Mouse (Mus musculus): ENCODE measurements around the gene Sema4c.
"Not testable (repeated sequence)": the region's sequence is repeated elsewhere in the genome, so short reads cannot be mapped to it uniquely, and the experiment has no call there.

The Sema4c gene

DNA sequence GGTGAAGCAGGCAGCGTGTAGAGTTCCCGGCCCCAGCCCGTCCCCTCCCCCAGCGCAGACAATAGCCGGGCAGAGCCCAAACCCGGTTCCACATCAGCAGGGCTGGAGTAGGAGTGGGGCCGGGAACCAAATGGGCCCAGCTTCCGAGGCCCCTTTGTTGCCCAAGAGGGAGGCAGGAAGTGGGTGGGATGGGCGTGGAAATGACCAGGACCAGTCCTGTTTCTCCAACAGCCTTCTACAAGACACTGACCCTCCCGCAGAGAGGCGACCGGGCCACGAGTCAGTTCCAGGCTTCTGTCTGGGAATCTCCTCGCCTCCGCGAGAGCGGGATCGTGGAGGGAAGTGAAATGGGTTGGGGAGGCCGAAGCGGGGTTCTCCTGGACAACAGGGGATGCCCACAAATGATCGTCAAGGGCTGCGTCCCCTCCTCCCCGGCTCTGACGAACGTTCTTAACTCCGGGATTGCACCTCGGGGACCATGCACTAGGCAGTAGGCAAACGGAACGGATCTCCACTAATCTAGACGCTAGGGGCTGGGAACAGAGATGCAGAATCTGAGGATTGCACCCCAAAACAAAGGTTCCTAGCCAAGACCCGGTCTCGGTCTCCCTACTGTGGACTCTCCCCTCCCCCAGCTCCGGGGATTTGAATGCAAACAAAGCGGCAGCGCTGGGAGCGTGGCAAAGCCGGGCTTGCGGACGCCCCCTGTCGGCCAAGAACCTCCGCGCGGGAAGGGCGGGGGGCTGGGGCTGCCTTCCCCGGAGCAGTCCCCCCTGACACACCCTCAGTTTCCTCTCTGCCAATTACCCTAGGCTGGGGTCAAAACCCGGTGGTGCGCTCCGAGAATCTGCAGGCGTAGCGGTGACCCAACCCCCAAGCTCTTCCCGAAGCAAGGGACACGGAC is 1.3 kb downstream of the Sema4c start:
- DNase-seq (ENCODE audit: low spot score in 2 of 2), result peak; percentile 84 to 94

DNA sequence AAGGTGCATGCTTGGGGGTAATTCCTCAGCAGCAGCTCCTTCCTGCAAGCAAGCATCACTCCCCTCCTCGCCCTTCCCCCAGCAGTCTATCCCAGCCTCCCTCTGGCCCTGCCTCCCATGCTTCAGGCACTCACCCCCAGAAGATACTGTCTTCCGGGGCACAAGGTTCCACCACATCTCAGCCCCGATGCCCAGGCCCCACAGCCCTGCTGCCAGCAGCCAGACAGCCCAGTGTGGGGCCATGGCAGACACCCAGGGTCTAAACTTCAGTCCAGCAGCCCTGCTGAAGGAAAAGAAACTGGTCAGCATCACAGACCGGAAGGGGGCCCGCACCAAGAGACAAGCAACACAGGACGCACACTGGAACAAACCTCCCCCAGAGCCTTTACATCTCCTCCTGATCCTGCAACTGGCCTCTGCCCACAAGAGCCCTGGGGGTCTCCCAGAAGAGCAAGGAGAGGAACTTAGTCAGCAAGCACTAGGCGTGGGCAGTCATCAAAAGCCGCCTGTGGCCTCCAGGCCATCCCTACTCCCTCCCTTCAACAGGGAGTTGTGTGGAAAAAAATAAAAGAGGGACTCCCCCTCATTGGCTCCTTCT is 2.3 kb downstream of the Sema4c start:
- DNase-seq (ENCODE audit: low spot score in 2 of 2), result no peak

DNA sequence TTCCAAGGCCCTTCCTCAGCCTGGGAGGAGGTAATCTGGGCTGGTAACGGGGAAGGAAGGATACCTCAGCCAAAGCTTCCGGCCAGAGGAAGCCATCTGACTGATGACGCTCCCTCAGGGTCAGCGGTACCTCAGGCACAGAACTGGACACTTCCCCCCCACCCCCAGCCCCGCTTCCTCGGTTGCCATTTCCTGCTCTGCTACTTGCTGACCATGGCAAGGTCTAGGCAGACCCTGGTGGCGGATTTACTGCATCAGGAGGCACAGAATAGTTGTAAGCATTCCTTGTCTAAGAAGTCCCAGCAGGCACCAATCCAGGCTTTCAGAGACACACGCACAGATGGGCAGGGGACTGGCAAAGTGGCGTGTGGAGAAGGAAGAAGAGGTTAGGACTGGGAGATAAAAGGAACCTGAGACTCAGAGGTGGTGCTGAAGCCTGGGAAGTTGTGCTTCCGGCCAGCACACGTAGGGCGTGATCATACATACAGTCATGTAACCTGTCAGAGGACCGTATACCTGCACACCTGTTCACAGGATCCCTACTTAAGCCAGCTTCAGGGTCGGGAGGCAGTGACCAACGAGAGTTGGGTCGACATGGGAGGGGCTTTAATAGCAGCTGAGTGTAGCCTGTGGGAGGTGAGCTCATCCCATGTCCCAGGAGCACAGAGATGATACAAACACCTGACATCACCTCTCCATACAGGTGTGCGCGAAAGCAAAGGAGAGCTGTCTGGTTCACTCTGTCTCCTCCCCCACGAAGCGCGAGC is 3.3 kb downstream of the Sema4c start:
- DNase-seq (ENCODE audit: low spot score in 2 of 2), result no peak

DNA sequence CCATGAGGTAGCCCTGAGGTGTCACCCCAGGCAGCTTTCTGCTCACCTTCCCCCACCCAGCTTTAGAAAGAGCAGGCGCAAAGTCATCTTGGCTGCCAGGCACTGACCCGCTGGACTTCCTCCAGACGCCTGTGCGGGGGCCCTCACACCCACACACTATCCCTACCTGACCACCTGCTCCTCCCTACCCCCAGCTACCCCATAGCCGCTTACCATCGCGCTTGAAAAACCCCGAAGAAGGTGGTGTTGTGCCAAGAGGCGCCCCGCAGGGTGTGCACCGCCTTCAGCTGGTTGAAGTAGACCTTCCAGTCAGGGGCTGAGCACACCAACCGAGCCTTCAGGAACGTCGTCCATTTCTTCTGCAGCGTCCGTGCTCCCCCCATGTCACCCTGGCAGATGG is 5.6 kb downstream of the Sema4c start:
- no peak for DNase-seq (ENCODE audit: low spot score in 2 of 2)

DNA sequence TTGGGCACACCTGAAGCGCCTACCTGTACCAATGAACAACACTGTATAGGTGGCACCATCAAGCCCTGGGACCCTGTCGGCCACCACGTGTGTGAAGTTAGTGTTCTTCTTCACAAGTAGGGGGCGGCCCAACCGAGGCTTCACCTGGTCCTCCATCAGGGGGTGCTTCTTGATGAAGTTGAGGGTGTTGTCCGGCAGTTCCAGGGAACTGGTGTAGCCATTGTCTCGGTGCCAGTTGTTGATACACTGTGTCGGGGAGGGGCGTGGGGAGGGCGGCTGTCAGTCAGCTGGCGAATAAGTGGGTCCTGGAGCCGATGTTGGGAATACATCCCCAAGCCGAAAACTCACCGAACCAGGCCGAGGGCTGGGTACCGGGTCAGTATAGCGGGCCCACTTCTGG is 6.2 kb downstream of the Sema4c start:
- no peak for DNase-seq (ENCODE audit: low spot score in 2 of 2)

DNA sequence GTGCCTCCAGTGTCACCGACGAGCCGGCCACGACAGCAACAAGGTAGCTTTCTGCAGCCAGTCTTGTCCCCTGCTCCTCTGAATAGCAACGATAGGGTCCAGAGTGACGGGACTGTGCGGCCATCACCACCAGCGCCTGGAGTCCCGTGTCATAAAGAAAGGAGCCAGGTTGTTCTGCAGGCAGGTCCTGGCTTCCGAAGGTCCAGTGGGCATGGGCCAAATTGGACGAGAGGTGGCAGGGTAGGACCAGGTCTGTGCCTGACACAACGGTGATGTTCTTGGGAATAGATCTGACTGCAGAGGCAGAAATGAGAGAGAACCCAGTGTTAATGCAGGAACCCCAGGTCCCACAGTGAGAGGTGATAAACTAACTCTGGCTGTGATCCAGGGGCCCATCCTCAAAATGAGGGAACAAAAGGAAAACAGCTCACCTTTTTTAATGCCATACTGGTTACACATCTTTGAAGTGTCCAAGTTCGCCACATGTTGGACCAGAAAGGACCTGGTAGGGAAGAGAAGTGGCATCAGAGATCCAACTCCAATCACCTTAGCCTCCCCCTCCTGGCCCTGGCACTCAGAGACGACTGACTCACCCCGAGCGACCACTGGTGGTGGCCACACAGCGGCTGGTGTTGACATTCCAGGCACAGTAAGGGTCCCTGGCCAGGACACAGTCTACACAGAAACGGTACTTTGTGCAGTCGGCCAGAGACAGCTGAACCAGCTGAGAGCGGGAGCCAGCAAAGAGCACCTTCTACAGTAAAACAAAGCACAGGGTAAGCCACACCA is 7.9 kb downstream of the Sema4c start:
- no peak for DNase-seq (ENCODE audit: low spot score in 2 of 2)

DNA sequence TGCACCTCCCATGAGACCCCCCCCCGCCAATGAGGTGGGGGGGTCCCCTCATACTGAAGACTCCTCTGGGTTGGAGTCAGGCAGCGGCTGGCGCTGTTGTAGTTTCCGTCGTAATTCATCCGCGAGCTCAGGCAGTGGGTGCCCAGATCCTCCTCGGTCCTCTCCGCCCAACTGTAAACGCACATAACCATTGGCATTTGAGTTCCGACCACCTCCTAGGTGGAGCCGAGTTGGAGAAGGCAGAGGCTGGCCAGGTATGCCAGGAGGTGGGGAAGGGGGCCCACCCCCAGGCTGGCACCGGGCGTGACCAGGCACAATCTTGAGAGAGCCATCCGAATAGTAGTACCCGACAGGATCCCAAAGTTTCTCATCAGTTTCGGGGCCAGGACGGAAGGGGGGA is 8.7 kb downstream of the Sema4c start:
- DNase-seq (ENCODE audit: low spot score in 2 of 2), result no peak

DNA sequence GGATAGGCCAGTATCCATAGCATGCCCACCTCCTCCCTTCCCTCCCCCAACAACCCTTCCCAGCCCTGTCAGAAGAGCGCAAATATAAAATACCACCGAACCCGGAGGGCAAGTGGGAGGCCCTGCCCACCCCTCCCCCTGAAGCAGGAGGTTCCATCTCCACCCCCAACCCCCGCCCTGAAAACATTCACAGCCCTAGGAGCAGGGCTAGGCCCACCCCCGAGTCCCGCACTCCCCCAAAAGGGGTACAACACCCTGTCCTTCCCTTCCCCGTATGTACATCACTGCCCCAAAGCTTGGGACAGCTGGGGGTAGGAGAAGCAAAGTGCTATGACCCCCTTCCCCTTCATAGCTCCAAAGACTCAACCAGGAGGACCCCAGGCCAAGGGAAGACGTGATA is 9.4 kb downstream of the Sema4c start:
- no peak for DNase-seq (ENCODE audit: low spot score in 2 of 2)

DNA sequence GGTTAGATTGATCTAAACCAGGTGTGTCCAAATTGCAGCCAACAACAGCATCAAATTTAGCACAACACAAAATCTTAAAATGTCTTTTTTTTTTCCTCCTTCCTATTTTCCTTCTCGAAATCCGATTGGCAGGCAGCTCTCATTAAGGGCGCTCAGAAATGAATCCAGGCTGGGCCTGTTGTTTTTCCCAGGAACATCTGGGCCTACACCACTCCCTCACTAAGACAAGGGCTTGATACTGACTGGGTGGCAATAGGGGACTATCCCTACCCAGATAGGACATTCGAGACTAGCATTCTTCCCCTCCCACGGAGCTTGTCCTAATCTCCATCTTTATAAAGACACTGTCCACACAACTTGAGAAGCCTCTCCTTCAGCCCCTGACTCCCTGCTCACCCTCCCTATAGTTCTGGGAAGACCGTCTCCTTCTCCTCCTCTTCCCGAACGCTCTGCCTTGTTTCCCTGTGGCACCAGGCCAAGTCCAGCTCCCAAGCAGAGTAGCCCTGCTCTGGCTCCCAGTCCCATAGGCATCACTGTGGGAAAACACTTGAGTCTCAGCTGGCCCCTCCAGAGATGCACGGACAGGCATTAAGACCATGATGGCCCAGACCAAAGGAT is 10.1 kb downstream of the Sema4c start:
- DNase-seq (ENCODE audit: low spot score in 2 of 2), result no peak

DNA sequence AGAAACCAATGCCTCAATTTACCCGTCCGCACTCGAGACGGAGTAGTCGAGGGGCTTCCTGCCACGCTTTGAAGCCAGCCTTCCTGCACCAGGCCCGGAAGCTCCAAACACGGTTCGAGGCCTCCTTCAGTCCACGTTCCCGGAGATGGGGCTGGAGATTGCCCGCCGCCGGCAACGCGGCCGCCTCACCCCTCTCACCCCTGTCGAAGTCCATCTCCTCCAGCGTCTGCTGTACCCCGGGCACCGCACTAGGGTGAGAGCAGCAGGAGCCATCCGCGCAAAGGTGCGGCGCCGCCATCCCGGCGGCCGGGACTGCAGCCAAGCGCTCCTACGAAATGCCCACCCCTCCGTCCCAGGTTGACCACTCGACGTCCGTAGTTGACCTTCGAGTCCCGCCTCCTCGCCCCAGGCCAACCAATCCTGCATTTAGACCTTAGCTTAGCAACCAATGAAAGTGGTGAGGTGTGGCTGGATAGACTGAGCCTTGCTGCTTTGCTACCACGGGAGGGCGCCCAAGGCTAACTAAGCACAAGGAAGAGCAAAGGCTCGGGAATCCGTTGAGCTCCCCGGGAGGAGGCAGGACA is 11.2 kb downstream of the Sema4c start, which contains the start of gene Ankrd39:
TSS of gene Ankrd39 (minus strand) at position 558 of the 584 bp plus-strand sequence.
- DNase-seq (ENCODE audit: low spot score in 2 of 2), result peak; percentile 96

DNA sequence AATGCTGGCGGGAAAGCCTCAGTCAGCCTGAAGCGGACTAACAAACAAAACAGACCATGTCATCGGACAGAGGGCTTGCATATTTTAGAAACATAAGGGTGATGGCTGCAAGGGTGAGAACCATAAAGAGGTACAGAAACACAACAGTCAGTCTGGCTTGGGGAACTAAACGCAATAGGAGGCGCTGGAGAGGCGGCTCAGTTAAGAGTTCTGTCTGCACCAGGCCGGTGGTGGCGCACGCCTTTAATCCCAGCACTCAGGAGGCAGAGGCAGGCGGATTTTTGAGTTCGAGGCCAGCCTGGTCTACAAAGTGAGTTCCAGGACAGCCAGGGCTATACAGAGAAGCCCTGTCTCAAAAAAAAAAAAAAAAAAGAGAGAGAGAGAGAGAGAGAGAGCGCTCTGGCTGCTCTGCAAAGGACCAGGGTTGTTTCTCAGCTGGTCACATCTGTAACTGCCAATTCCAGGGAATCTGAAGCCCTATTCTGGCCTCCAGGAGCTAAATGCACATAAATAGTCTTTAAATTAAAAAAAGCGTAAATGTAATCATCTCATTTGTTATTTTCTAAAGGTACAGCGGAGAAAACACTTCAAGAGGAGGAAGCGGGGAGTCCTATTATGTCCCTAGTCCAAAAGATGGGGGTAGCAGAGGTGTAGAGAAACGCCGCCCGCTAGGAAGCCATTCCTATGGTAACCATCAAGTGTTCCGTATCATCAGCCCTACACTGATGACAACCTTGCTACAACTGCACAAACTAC is 12.1 kb downstream of the Sema4c start:
- DNase-seq (ENCODE audit: low spot score in 2 of 2), result peak; percentile 27 to 56

DNA sequence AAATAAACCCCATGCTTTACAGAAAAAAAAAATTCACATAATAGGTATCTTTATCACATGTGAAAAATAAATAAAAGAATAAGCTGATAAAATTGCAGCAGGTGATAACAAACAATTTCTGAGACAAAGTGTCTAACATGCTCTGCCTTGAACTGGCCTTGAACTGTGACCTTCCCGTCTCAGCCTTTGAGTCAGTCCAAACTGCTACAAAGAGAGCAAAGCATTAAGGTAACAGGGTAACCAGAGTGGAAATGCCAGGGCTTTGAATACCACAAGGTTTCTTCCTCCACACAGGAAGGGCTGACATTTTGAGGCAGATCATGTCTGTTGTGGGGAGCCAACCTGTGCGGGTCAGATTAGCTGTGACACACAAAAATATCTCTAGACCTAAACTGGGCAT is 12.8 kb downstream of the Sema4c start:
- DNase-seq (ENCODE audit: low spot score in 2 of 2), result no peak

DNA sequence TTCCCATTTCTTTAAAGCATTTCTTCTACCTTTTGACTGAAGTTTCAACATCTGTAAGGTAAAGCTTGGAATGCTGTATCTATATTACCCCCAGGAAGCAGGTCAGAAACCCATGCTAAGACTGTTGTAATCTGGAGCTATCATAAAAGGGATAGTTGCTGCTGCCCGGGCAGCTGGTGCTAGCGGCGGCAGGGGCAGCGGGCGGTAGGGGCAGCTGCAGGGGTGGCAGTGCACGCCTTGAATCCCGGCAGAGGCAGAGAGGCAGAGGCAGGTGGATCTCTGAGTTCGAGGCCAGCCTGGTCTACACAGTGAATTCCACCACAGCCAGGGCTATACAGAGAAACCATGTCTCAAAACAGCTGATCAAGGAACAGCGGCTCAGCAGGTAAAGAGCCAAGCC is 15.2 kb downstream of the Sema4c start:
- DNase-seq (ENCODE audit: low spot score in 2 of 2), result no peak

DNA sequence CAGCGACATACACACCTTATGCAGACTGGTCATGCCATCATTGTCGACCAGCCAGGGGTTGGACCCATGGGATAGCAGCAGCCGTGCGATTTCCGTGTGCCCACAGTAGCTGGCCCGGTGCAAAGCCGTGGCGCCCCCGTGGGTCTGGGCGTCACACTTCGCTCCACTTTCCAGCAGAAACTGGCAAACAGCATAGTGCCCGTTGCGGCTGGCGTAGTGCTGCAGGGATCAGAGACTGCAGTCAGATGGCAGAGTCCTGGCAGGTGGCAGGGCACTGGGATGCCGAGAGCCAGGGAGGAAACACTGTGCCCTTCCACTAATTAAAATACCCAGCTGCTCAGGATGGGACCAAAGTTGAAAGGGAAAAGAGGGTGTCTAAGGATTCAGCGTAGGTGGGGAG is 16.3 kb downstream of the Sema4c start:
- no peak for DNase-seq (ENCODE audit: low spot score in 2 of 2)

DNA sequence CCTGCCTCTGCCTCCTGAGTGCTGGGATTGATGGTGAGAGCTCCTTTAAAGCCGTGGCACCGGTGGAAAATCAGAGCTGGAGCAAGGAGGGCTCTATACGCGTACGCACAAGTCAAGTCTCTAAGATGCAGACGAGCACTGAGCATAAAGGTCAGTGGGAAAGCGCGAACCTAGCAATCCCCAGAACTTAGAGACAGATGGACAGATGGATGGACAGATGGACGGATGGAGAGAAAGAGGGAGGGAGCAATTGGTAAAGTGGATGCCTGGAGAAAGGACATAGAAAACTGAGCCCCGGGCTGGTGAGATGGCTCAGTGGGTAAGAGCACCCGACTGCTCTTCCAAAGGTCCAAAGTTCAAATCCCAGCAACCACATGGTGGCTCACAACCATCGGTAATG is 17.3 kb downstream of the Sema4c start:
- DNase-seq (ENCODE audit: low spot score in 2 of 2), result no peak

DNA sequence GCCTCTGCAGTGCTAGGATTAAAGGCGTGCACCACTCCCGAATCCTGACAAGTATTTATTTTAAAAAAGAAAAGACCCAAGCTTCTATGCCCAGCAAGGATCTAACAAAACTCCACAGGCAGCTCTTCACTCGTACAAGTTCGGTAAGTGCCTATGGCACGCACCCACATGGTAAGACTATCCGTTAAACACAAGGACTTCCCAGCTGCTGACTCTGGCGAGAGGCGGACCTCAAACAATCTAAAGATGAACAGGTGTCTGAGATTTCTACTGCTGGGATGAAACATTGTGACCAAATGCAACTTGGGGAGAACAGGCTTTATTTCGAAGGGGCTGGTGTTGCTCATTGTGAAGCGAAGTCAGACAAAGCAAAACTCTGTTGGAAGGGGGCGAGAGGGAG is 18.0 kb downstream of the Sema4c start:
- DNase-seq (ENCODE audit: low spot score in 2 of 2), result no peak

DNA sequence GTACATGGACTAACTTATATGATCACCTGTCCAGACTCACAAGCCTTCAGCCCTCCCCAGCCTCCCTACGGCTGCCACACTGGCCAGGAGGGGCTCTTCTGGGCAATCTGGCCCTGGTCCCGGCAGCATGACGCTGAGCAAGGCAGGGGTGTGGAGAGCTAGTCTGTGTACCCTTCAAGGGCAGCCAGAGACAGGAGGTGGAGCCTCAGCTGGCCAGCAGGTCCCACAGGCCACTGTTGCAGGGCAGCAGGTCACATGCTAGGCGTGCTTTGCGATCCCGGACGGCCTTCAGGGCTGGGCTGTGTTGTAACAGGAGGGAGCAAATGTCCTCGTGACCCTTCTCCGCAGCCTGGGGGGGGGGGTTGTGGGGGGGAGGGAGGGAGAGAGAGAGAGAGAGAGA is 19.0 kb downstream of the Sema4c start, which contains the start of gene Gm42417:
TSS of gene Gm42417 (minus strand) at position 244 of the 400 bp plus-strand sequence.
- DNase-seq (ENCODE audit: low spot score in 2 of 2), result no peak

DNA sequence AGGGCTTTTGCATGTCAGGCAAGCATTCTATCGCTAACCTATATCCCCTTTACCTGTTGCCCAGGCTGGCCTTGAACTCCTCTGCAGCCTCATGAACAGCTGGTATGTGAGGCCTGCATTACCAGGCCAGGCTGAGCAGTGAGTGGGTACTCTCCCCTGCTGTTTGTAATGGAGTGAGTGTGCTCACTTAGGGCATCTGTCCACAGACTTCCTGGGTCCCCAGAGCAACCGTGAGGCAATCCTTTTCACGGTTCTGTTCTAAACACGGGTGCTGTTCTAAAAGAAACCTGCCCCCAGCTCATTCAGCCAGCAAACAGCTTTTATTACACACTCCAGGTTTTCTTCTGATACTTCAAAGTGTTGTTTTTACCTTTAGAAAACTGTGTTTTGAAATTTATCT is 19.4 kb downstream of the Sema4c start:
- DNase-seq (ENCODE audit: low spot score in 2 of 2), result no peak

DNA sequence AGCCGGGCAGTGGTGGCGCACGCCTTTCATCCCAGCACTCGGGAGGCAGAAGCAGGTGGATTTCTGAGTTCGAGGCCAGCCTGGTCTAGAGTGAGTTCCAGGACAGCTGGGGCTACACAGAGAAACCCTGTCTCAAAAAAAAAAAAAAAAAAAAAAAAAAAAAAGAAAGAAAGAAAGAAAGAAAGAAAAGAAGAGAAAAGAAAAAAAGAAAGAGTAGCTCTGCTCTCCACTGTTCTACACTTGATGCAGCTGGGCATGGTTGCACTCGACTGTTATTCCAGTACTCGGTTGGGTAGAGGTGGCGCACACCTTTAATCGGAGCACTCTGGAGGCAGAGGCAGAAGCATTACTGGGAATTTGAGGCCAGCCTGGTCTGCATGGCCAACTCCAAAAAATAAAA is 21.4 kb downstream of the Sema4c start, which contains the start of gene Ankrd23:
TSS of gene Ankrd23 (minus strand) at position 101 of the 400 bp plus-strand sequence.
- DNase-seq (ENCODE audit: low spot score in 2 of 2), result not testable (repeated sequence)

DNA sequence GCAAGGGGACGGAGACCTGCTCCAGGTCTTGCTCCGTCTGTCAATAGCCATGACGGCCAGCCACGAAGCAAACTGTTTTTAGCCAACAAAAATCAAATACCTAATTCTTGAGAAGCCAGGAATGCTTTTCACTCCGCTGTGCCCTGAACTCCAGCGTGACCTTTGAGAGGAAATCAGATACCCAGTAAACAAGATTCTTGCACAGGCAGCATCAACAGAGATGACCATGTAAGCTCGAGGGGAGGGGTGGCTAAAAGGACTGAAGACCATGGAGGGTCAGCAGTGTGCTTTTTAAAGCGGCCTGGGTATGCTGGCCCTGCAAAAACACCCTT is 21.8 kb downstream of the Sema4c start:
- no peak for DNase-seq (ENCODE audit: low spot score in 2 of 2)

All from thymus, postnatal 10 days (tissue).